Mouse (Mus musculus) kidney, adult 2 months (tissue): ENCODE measurements around the gene Itga5.

Experiments
- CTCF ChIP-seq: fragments of 200-500 bp; conservative IDR thresholded peaks from 2 replicates; pipeline ENCODE4 v1.5.1; 2011; ENCODE audit warnings: low read depth, mild to moderate bottlenecking, control low read depth, low read length, moderate library complexity, mixed read lengths; ENCODE audit not compliant: insufficient read depth, insufficient read length
- POLR2A ChIP-seq: fragments of 200-500 bp; IDR thresholded peaks from one replicate; pipeline ENCODE4 v1.6.1; 2011; ENCODE audit warnings: low read depth, low read length, control low read depth

- TF ChIP-seq CTCF: no peak
- no peak for TF ChIP-seq POLR2A
These were observed 5.9 kb upstream of the Itga5 start for GRCm38 (mm10) chr15:103372461-103372860.
